27 mouse cellular contexts compared by ENCODE assay signal in genomic region chr6:32006382-32006781, GRCm38 (mm10). TPM values are rescaled to one million over a fixed set of nuclear protein-coding genes. Genes with fewer than 3 reads are reported as not detected.
DNase-seq lines count a peak whose midpoint lies in the region; ATAC-seq and TF ChIP-seq lines count a peak whose summit lies in the region.
"Had no signal": no experiment of that assay in that cellular context is flagged by ENCODE, and none has a peak within 500 bp of the region (broad histone marks: within the 10 kb centered on the region; RNA-seq: fewer than 3 reads in every experiment).

No protein-coding gene starts in this region.

- H3K4me1 ChIP-seq in heart, embryonic 10.5 days, result no peaks in the 10 kb centered on the region
- no peaks in the 10 kb centered on the region for H3K4me1 ChIP-seq in lung, embryonic 14.5 days (ENCODE audit: insufficient read depth)
- H3K4me1 ChIP-seq in lung, postnatal 0 days (ENCODE audit: insufficient read depth, low read depth, low read length), result no peaks in the 10 kb centered on the region
- no peaks in the 10 kb centered on the region for H3K4me1 ChIP-seq in lung, embryonic 16.5 days (replicated peaks; ENCODE audit: control insufficient read depth, insufficient read depth, low read length)
- H3K4me1 ChIP-seq: embryonic facial prominence, embryonic 12.5 days; forebrain, embryonic 13.5 days had no signal

- DNase-seq in heart, adult 11 months, result peak; percentile 62
- DNase-seq in heart, embryonic 10.5 days (ENCODE audit: low spot score), result no peak
- no peak for DNase-seq in lung, embryonic 14.5 days
- DNase-seq in lung, postnatal 0 days (ENCODE audit: low spot score), result no peak
- no peak for DNase-seq in lung, postnatal 36 days
- peak; percentile 17 to 28 for DNase-seq in lung, postnatal 4 days
- DNase-seq in lung, adult 18-20 months, result no peak
- DNase-seq: adrenal gland, adult 8-10 months; adrenal gland, postnatal 14 days; adrenal gland, postnatal 36 days; B cell, adult 2 months; cerebellum, adult 11-12 months; cerebellum, adult 2 months; cerebellum, adult 9-10 months; cerebellum, postnatal 10 days; cerebellum, postnatal 25 days had no signal

- 73% methylated on average over 6 of the region's 6 CpGs for WGBS in heart, embryonic 10.5 days
- WGBS in lung, embryonic 14.5 days, result 52% methylated on average over 6 of the region's 6 CpGs
- 56% methylated on average over 6 of the region's 6 CpGs for WGBS in lung, postnatal 0 days
- WGBS in lung, embryonic 16.5 days, result 58% methylated on average over 6 of the region's 6 CpGs

- H3K9ac ChIP-seq in lung, embryonic 14.5 days, result no peak overlapping the region
- no peak overlapping the region for H3K9ac ChIP-seq in lung, postnatal 0 days (replicated peaks; ENCODE audit: low read depth)
- H3K9ac ChIP-seq in lung, embryonic 16.5 days (ENCODE audit: low read length), result no peak overlapping the region
- H3K9ac ChIP-seq: embryonic facial prominence, embryonic 12.5 days; forebrain, embryonic 13.5 days had no signal

- no peak overlapping the region for H3K4me3 ChIP-seq in heart, embryonic 10.5 days
- no peak overlapping the region for H3K4me3 ChIP-seq in lung, embryonic 14.5 days (ENCODE audit: low read depth, low read length)
- H3K4me3 ChIP-seq in lung, postnatal 0 days (ENCODE audit: low read depth, low read length), result no peak overlapping the region
- H3K4me3 ChIP-seq in lung, embryonic 16.5 days (ENCODE audit: low read length), result no peak overlapping the region
- H3K4me3 ChIP-seq: embryonic facial prominence, embryonic 10.5 days; embryonic facial prominence, embryonic 12.5 days; forebrain, embryonic 13.5 days had no signal

- peak; percentile 58; the same call in 1 of the 2 replicates for ATAC-seq in lung, embryonic 14.5 days (ENCODE audit: insufficient read depth)
- ATAC-seq in lung, postnatal 0 days, result no peak
- ATAC-seq in lung, embryonic 16.5 days (ENCODE audit: low read depth), result peak; percentile 65
- ATAC-seq: activated CD4-positive, CD25-positive, alpha-beta regulatory T cell, adult 4 months; CD4-positive, CD25-positive, alpha-beta regulatory T cell, adult 4 months; forebrain, embryonic 13.5 days; Patski had no signal

- H3K4me2 ChIP-seq in lung, embryonic 14.5 days, result no peak overlapping the region
- no peak overlapping the region for H3K4me2 ChIP-seq in lung, postnatal 0 days (replicated peaks; ENCODE audit: low read depth, low read length)
- no peak overlapping the region for H3K4me2 ChIP-seq in lung, embryonic 16.5 days (ENCODE audit: low read depth, low read length)
- H3K4me2 ChIP-seq: embryonic facial prominence, embryonic 12.5 days; forebrain, embryonic 13.5 days had no signal

- no peak for TF ChIP-seq EP300 in lung, postnatal 0 days (IDR thresholded peaks at IDR 0.05)

- no peak for TF ChIP-seq CTCF in lung, embryonic 14.5 days (IDR thresholded peaks at IDR 0.05; ENCODE audit: low read depth)
- TF ChIP-seq CTCF in lung, postnatal 0 days (IDR thresholded peaks at IDR 0.05), result no peak

- H3K9me3 ChIP-seq in heart, embryonic 10.5 days, result no peaks in the 10 kb centered on the region
- H3K9me3 ChIP-seq in lung, embryonic 14.5 days (ENCODE audit: low read depth, low read length), result no peaks in the 10 kb centered on the region
- H3K9me3 ChIP-seq in lung, postnatal 0 days (ENCODE audit: low read length), result no peaks in the 10 kb centered on the region
- H3K9me3 ChIP-seq in lung, embryonic 16.5 days (ENCODE audit: control insufficient read depth, low read length), result no peaks in the 10 kb centered on the region
- H3K9me3 ChIP-seq: embryonic facial prominence, embryonic 12.5 days; G1E had no signal

- no peak overlapping the region for H3K27ac ChIP-seq in heart, embryonic 10.5 days
- H3K27ac ChIP-seq in lung, embryonic 14.5 days (ENCODE audit: low read depth), result no peak overlapping the region
- H3K27ac ChIP-seq in lung, postnatal 0 days (ENCODE audit: low read length), result no peak overlapping the region
- no peak overlapping the region for H3K27ac ChIP-seq in lung, embryonic 16.5 days (ENCODE audit: low read length)
- H3K27ac ChIP-seq: embryonic facial prominence, embryonic 10.5 days; embryonic facial prominence, embryonic 12.5 days; forebrain, embryonic 13.5 days had no signal

- no peaks in the 10 kb centered on the region for H3K36me3 ChIP-seq in heart, embryonic 10.5 days
- no peaks in the 10 kb centered on the region for H3K36me3 ChIP-seq in lung, embryonic 14.5 days (ENCODE audit: insufficient read depth)
- no peaks in the 10 kb centered on the region for H3K36me3 ChIP-seq in lung, postnatal 0 days (ENCODE audit: insufficient read depth, low read length)
- H3K36me3 ChIP-seq in lung, embryonic 16.5 days (ENCODE audit: control insufficient read depth, insufficient read depth, low read length), result no peaks in the 10 kb centered on the region
- H3K36me3 ChIP-seq: embryonic facial prominence, embryonic 10.5 days; embryonic facial prominence, embryonic 12.5 days; G1E had no signal

- H3K27me3 ChIP-seq in heart, embryonic 10.5 days (ENCODE audit: insufficient read depth, poor library complexity, severe bottlenecking), result no peaks in the 10 kb centered on the region
- no peaks in the 10 kb centered on the region for H3K27me3 ChIP-seq in lung, embryonic 14.5 days (ENCODE audit: insufficient read depth, low read length)
- H3K27me3 ChIP-seq in lung, postnatal 0 days (replicated peaks; ENCODE audit: insufficient read depth, low read length), result no peaks in the 10 kb centered on the region
- no peaks in the 10 kb centered on the region for H3K27me3 ChIP-seq in lung, embryonic 16.5 days (ENCODE audit: control insufficient read depth, insufficient read depth, low read depth, low read length)
- H3K27me3 ChIP-seq: embryonic facial prominence, embryonic 12.5 days; forebrain, embryonic 13.5 days had no signal

RNA-seq across cellular contexts. Expression of gene 1700012A03Rik, which starts 43.7 kb away (rescaled TPM):
- not detected in 2 replicates for polyA plus RNA-seq in heart, embryonic 10.5 days (2016; fragmentation: Nextera tagmentation; extraction: Ambion mirVana)
- polyA plus RNA-seq in lung, embryonic 14.5 days (2014; fragmentation: Nextera tagmentation; extraction: Ambion mirVana), result not detected in 2 replicates
- polyA plus RNA-seq in lung, postnatal 0 days (2015; fragmentation: Nextera tagmentation; extraction: Ambion mirVana), result not detected in 2 replicates
- polyA plus RNA-seq in lung, embryonic 16.5 days (2015; fragmentation: Nextera tagmentation; extraction: Ambion mirVana), result not detected in 2 replicates
- polyA plus RNA-seq: activated CD4-positive, CD25-positive, alpha-beta regulatory T cell, adult 4 months; CD4-positive, CD25-positive, alpha-beta regulatory T cell, adult 4 months; cerebellum, adult 2 months; cortical plate, adult 2 months; embryonic facial prominence, embryonic 10.5 days; embryonic facial prominence, embryonic 12.5 days; embryonic facial prominence, embryonic 14.5 days; forebrain, embryonic 11.5 days; forebrain, embryonic 13.5 days; G1E; Patski had no signal

Comparison
In these comparisons a context has a peak if more than half of its experiments do, and no peak if none do; other contexts are left out.
1. DNase-seq: peak in heart, adult 11 months (single experiment) and lung, postnatal 4 days (2 of 2); none in heart, embryonic 10.5 days (single experiment), lung, embryonic 14.5 days (single experiment), lung, postnatal 0 days (single experiment), lung, postnatal 36 days (single experiment) and lung, adult 18-20 months (0 of 2).